Mouse (Mus musculus): ENCODE data around the gene Sv2b.
A peak's percentile ranks its signal among the peaks of the same experiment; 100 is the strongest.
"Not testable (repeated sequence)": the region's sequence is repeated elsewhere in the genome, so short reads cannot be mapped to it uniquely, and the experiment has no call there.

Sv2b gene

GRCm38 (mm10) chr7:75308457-75309312 lies at the start of gene Sv2b:
Gene Sv2b (minus strand): TSS chr7:75309262.
- peak; percentile 45 for DNase-seq

- DNase-seq: no peak
Measured at GRCm38 (mm10) chr7:75358284-75358851, 49.3 kb upstream of the Sv2b start.

- no peak for DNase-seq
Measured at GRCm38 (mm10) chr7:75355521-75355920, 46.5 kb upstream of the Sv2b start.

- DNase-seq: no peak
Measured at GRCm38 (mm10) chr7:75352777-75353374, 43.8 kb upstream of the Sv2b start.

GRCm38 (mm10) chr7:75350172-75350571 lies 41.1 kb upstream of the Sv2b start:
- DNase-seq: no peak

- DNase-seq: no peak
Measured at GRCm38 (mm10) chr7:75332311-75332710, 23.2 kb upstream of the Sv2b start.

GRCm38 (mm10) chr7:75329740-75330142 lies 20.7 kb upstream of the Sv2b start:
- DNase-seq: no peak

- DNase-seq: no peak
Measured at GRCm38 (mm10) chr7:75328721-75329362, 19.8 kb upstream of the Sv2b start.

- no peak for DNase-seq
Measured at GRCm38 (mm10) chr7:75325273-75325672, 16.2 kb upstream of the Sv2b start.

- DNase-seq: not testable (repeated sequence)
Measured at GRCm38 (mm10) chr7:75322742-75323141, 13.7 kb upstream of the Sv2b start.

- DNase-seq: no peak
Measured at GRCm38 (mm10) chr7:75320009-75320408, 10.9 kb upstream of the Sv2b start.

GRCm38 (mm10) chr7:75318320-75318719 lies 9.3 kb upstream of the Sv2b start:
- DNase-seq: no peak

- DNase-seq: no peak
Measured at GRCm38 (mm10) chr7:75314873-75315272, 5.8 kb upstream of the Sv2b start.

- no peak for DNase-seq
Measured at GRCm38 (mm10) chr7:75309570-75309969, 508 bp upstream of the Sv2b start.

GRCm38 (mm10) chr7:75308140-75308456 lies 964 bp downstream of the Sv2b start:
- DNase-seq: no peak

GRCm38 (mm10) chr7:75307570-75308087 lies 1.4 kb downstream of the Sv2b start:
- DNase-seq: no peak

- no peak for DNase-seq
Measured at GRCm38 (mm10) chr7:75305901-75306465, 3.1 kb downstream of the Sv2b start.

GRCm38 (mm10) chr7:75302523-75303215 lies 6.4 kb downstream of the Sv2b start:
- DNase-seq: no peak

GRCm38 (mm10) chr7:75299245-75299644 lies 9.8 kb downstream of the Sv2b start:
- no peak for DNase-seq

GRCm38 (mm10) chr7:75296688-75297119 lies 12.4 kb downstream of the Sv2b start:
- DNase-seq: no peak

- DNase-seq: no peak
Measured at GRCm38 (mm10) chr7:75295228-75295865, 13.7 kb downstream of the Sv2b start.

GRCm38 (mm10) chr7:75292246-75292645 lies 16.8 kb downstream of the Sv2b start:
- DNase-seq: no peak
